Mouse (Mus musculus) retina, embryonic 14.5 days (tissue): Measurements from ENCODE around the gene Kcnh2.

Experiments used
- DNase-seq: peaks from one replicate; pipeline ENCODE4 v3.0.0-alpha.2; 2015; ENCODE audit warnings: low spot score

The Kcnh2 gene

GRCm38 (mm10) chr5:24346313-24346712 lies 5.1 kb downstream of the Kcnh2 start:
- no peak for DNase-seq

- DNase-seq: peak; percentile 48
Measured at GRCm38 (mm10) chr5:24344477-24345051, 6.8 kb downstream of the Kcnh2 start.

GRCm38 (mm10) chr5:24343977-24344436 lies 7.4 kb downstream of the Kcnh2 start:
- DNase-seq: peak; percentile 90

- DNase-seq: no peak
Measured at GRCm38 (mm10) chr5:24343379-24343778, 8.0 kb downstream of the Kcnh2 start.

- DNase-seq: no peak
Measured at GRCm38 (mm10) chr5:24342966-24343365, 8.4 kb downstream of the Kcnh2 start.

GRCm38 (mm10) chr5:24342205-24342963 lies 9.0 kb downstream of the Kcnh2 start:
- DNase-seq: no peak

- no peak for DNase-seq
Measured at GRCm38 (mm10) chr5:24337821-24338220, 13.6 kb downstream of the Kcnh2 start.

- peak; percentile 34 for DNase-seq
Measured at GRCm38 (mm10) chr5:24337366-24337765, 14.0 kb downstream of the Kcnh2 start.

- peak; percentile 83 for DNase-seq
Measured at GRCm38 (mm10) chr5:24335888-24336511, 15.4 kb downstream of the Kcnh2 start.

GRCm38 (mm10) chr5:24334749-24335148 lies 16.7 kb downstream of the Kcnh2 start:
- no peak for DNase-seq

GRCm38 (mm10) chr5:24332401-24332800 lies 19.0 kb downstream of the Kcnh2 start:
- no peak for DNase-seq

GRCm38 (mm10) chr5:24329965-24330298 lies 21.5 kb downstream of the Kcnh2 start:
- DNase-seq: no peak

- DNase-seq: peak; percentile 73
Measured at GRCm38 (mm10) chr5:24329212-24329964, 22.0 kb downstream of the Kcnh2 start.

GRCm38 (mm10) chr5:24328813-24329211 lies 22.6 kb downstream of the Kcnh2 start:
- DNase-seq: no peak

GRCm38 (mm10) chr5:24326842-24327417 lies 24.5 kb downstream of the Kcnh2 start:
- no peak for DNase-seq

- no peak for DNase-seq
Measured at GRCm38 (mm10) chr5:24326166-24326841, 25.1 kb downstream of the Kcnh2 start.

- DNase-seq: no peak
Measured at GRCm38 (mm10) chr5:24325251-24325650, 26.2 kb downstream of the Kcnh2 start.

GRCm38 (mm10) chr5:24321711-24322682 lies 29.4 kb downstream of the Kcnh2 start:
- peak; percentile 77 for DNase-seq

GRCm38 (mm10) chr5:24320894-24321293 lies 30.5 kb downstream of the Kcnh2 start:
- peak; percentile 3 for DNase-seq

- no peak for DNase-seq
Measured at GRCm38 (mm10) chr5:24320467-24320813, 31.0 kb downstream of the Kcnh2 start.
